Mouse (Mus musculus) kidney, embryonic 14.5 days (tissue): ENCODE data around the gene Zdhhc19. TPM values are rescaled to one million over a fixed set of nuclear protein-coding genes. Genes with fewer than 3 reads are reported as not detected.

ENCODE experiments used
- ATAC-seq: fragments of 200-750 bp; cut with Nextera tagmentation; 2 replicates; pipeline ENCODE4 v1.8.0; 2017; ENCODE audit warnings: moderate number of reproducible peaks, mild to moderate bottlenecking, moderate TSS enrichment, moderate library complexity; ENCODE audit not compliant: low FRiP score, low TSS enrichment
- H3K27ac ChIP-seq: fragments of 300-500 bp; sonication (generic); 2 replicates; pipeline ENCODE4 v1.5.1; 2014; ENCODE audit warnings: low read depth, mild to moderate bottlenecking, low read length, moderate library complexity, mixed read lengths
- H3K27me3 ChIP-seq: fragments of 300-500 bp; sonication (generic); 2 replicates; pipeline ENCODE4 v1.6.1; 2014; ENCODE audit warnings: mild to moderate bottlenecking, low read length; ENCODE audit not compliant: control insufficient read depth, insufficient read depth
- H3K36me3 ChIP-seq: fragments of 300-500 bp; sonication (generic); 2 replicates; pipeline ENCODE4 v1.6.1; 2014; ENCODE audit warnings: low read length, mixed read lengths; ENCODE audit not compliant: control insufficient read depth, insufficient read depth
- H3K4me1 ChIP-seq: fragments of 300-500 bp; sonication (generic); 2 replicates; pipeline ENCODE4 v1.6.1; 2014; ENCODE audit warnings: low read length, mixed read lengths; ENCODE audit not compliant: control insufficient read depth, insufficient read depth
- H3K4me2 ChIP-seq: fragments of 300-500 bp; sonication (generic); replicated peaks from 2 replicates; pipeline ENCODE4 v1.6.1; 2014; ENCODE audit warnings: low read depth, mild to moderate bottlenecking, low read length
- H3K4me3 ChIP-seq: fragments of 300-500 bp; sonication (generic); 2 replicates; pipeline ENCODE4 v1.5.1; 2014; ENCODE audit warnings: mild to moderate bottlenecking, low read length
- H3K9ac ChIP-seq: fragments of 300-500 bp; sonication (generic); 2 replicates; pipeline ENCODE4 v1.6.1; 2014; ENCODE audit warnings: low read depth, mild to moderate bottlenecking, low read length, moderate library complexity
- H3K9me3 ChIP-seq: fragments of 300-500 bp; sonication (generic); 2 replicates; pipeline ENCODE4 v1.6.1; 2016; ENCODE audit warnings: low read length; ENCODE audit not compliant: control insufficient read depth
- WGBS: fragments of 180-500 bp; shearing (Covaris S2); extraction: QIAGEN DNeasy Blood & Tissue Kit; methylation state at CpG from one replicate; pipeline ENCODE4 v1.1.7; 2014; 5-methylcytosine and 5-hydroxymethylcytosine counted together
- polyA plus RNA-seq: library from polyadenylated mRNA; unstranded; fragments of >200 nt; fragmentation: Nextera tagmentation; extraction: Ambion mirVana; gene quantifications from 2 replicates; pipeline ENCODE4 v1.2.1, GENCODE M21; 2014

The Zdhhc19 gene
- polyA plus RNA-seq, 1 experiment from 2014 or later = not detected

GRCm38 (mm10) chr16:32501459-32501858 is 5.4 kb downstream of the Zdhhc19 start:
- H3K4me3 ChIP-seq = no peak overlapping the region
- 44% methylated on average over 7 of the region's 7 CpGs for WGBS

GRCm38 (mm10) chr16:32502621-32503335 is 6.7 kb downstream of the Zdhhc19 start:
- no peak overlapping the region for H3K4me2 ChIP-seq
- no peak overlapping the region for H3K27ac ChIP-seq
- no peak for ATAC-seq
- 83% methylated on average over 12 of the region's 12 CpGs for WGBS
- no peaks in the 10 kb centered on the region for H3K9me3 ChIP-seq
- no peaks in the 10 kb centered on the region for H3K4me1 ChIP-seq
- no peak overlapping the region for H3K4me3 ChIP-seq
- H3K9ac ChIP-seq = no peak overlapping the region
- H3K27me3 ChIP-seq = no peaks in the 10 kb centered on the region
- H3K36me3 ChIP-seq = no peaks in the 10 kb centered on the region

More at GRCm38 (mm10) chr16:32501459-32501858, 5.4 kb downstream of the Zdhhc19 start:
- H3K4me2 ChIP-seq = no peak overlapping the region
- no peak for ATAC-seq
- no peaks in the 10 kb centered on the region for H3K27me3 ChIP-seq
- no peaks in the 10 kb centered on the region for H3K9me3 ChIP-seq
- no peaks in the 10 kb centered on the region for H3K4me1 ChIP-seq
- no peak overlapping the region for H3K9ac ChIP-seq
- no peak overlapping the region for H3K27ac ChIP-seq
- no peaks in the 10 kb centered on the region for H3K36me3 ChIP-seq

DNA sequence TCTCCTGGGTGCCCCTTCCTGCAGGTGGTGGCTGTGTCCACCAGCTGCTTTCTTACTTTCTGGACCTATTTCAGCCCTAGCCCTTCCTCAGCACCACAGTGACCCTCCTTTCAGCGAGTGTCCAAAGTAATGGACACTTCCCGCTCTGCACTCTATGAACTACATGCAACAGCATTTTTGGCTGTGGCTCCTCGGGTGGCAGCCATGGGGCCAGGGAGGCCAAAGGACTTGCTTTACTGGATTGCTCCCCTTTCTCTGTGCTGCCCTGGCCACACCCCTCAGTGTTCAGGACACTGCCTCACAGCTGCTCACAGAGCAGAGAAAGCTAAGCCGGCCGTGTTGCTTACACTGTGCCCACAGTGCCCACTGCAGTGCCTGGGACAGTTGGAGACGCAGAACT is 7.6 kb downstream of the Zdhhc19 start:
- Histone ChIP-seq H3K9me3 (no peaks in the 10 kb centered on the region), H3K4me1 (no peaks in the 10 kb centered on the region), H3K27ac (no peak overlapping the region), H3K4me3 (no peak overlapping the region), H3K36me3 (no peaks in the 10 kb centered on the region), H3K9ac (no peak overlapping the region), H3K27me3 (no peaks in the 10 kb centered on the region), H3K4me2 (no peak overlapping the region)
- WGBS = 51% methylated on average over 6 of the region's 6 CpGs
- peak; percentile 48; the same call in 1 of the 2 replicates for ATAC-seq

DNA sequence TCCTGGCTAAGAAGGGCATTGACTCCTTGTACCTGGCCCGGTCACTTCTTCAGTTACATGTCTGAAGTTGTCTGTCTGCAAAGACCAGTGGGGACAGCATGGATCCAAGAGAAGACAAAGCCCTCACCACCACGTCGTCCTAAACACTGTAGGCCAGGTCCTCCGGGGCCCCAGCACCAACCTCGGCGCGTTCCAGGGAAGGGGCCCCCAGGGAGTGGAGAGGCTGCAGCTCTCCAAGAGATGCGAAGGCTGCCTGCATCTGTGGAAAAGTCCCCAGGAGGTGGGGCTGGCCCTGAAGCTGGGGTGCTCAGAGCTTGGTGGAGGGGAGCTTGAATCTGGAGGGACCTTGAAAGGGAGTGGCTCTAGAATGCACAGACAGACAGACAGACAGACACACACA is 10.2 kb downstream of the Zdhhc19 start:
- no peak overlapping the region for H3K4me3 ChIP-seq
- ATAC-seq = no peak
- WGBS = 82% methylated on average over 8 of the region's 8 CpGs
- H3K4me2 ChIP-seq = no peak overlapping the region
- H3K36me3 ChIP-seq = no peaks in the 10 kb centered on the region
- H3K27me3 ChIP-seq = no peaks in the 10 kb centered on the region
- H3K9ac ChIP-seq = no peak overlapping the region
- H3K27ac ChIP-seq = no peak overlapping the region
- no peaks in the 10 kb centered on the region for H3K4me1 ChIP-seq
- no peaks in the 10 kb centered on the region for H3K9me3 ChIP-seq

- ATAC-seq = no peak
- Histone ChIP-seq H3K9ac (no peak overlapping the region), H3K27ac (no peak overlapping the region), H3K9me3 (no peaks in the 10 kb centered on the region), H3K36me3 (no peaks in the 10 kb centered on the region), H3K27me3 (no peaks in the 10 kb centered on the region), H3K4me1 (no peaks in the 10 kb centered on the region), H3K4me2 (no peak overlapping the region), H3K4me3 (no peak overlapping the region)
- 76% methylated on average over 7 of the region's 7 CpGs for WGBS
Measured at GRCm38 (mm10) chr16:32506868-32507267, 10.8 kb downstream of the Zdhhc19 start.

DNA sequence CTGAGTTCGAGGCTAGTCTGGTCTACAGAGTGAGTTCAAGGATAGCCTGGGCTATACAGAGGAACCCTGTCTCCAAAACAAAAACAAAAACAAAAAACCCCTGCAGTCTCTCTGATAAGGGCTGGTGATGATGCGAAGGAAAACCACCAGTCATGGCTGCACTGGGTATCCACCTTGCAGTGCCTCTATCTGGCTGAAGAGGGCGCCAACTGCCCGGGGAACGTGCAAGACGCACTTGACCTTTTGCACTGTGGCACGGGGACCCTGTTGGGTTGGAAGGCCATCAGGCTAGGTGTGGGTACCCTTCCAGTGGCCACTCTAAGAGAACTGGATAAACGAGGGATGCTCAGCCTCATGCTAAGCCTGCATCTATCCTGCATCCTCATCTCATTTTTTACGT is 11.3 kb downstream of the Zdhhc19 start:
- 25% methylated on average over 9 of the region's 9 CpGs for WGBS

GRCm38 (mm10) chr16:32508035-32508434 is 12.0 kb downstream of the Zdhhc19 start:
- ATAC-seq = no peak
- H3K4me2 ChIP-seq = no peak overlapping the region
- no peak overlapping the region for H3K27ac ChIP-seq
- H3K4me3 ChIP-seq = no peak overlapping the region
- no peaks in the 10 kb centered on the region for H3K36me3 ChIP-seq
- no peaks in the 10 kb centered on the region for H3K4me1 ChIP-seq
- 89% methylated on average over 5 of the region's 5 CpGs for WGBS
- H3K27me3 ChIP-seq = no peaks in the 10 kb centered on the region
- no peak overlapping the region for H3K9ac ChIP-seq
- no peaks in the 10 kb centered on the region for H3K9me3 ChIP-seq

More for the DNA sequence above, 11.3 kb downstream of the Zdhhc19 start:
- no peak overlapping the region for H3K4me2 ChIP-seq
- H3K27ac ChIP-seq = no peak overlapping the region
- no peaks in the 10 kb centered on the region for H3K9me3 ChIP-seq
- H3K4me1 ChIP-seq = no peaks in the 10 kb centered on the region
- H3K27me3 ChIP-seq = no peaks in the 10 kb centered on the region
- H3K9ac ChIP-seq = no peak overlapping the region
- no peak for ATAC-seq
- no peak overlapping the region for H3K4me3 ChIP-seq
- H3K36me3 ChIP-seq = no peaks in the 10 kb centered on the region

- H3K27ac ChIP-seq = no peak overlapping the region
Measured at GRCm38 (mm10) chr16:32508506-32509065, 12.5 kb downstream of the Zdhhc19 start.

More at GRCm38 (mm10) chr16:32508506-32509065, 12.5 kb downstream of the Zdhhc19 start:
- no peaks in the 10 kb centered on the region for H3K4me1 ChIP-seq
- no peak overlapping the region for H3K9ac ChIP-seq
- 48% methylated on average over 3 of the region's 3 CpGs for WGBS
- H3K27me3 ChIP-seq = no peaks in the 10 kb centered on the region
- H3K9me3 ChIP-seq = no peaks in the 10 kb centered on the region
- no peaks in the 10 kb centered on the region for H3K36me3 ChIP-seq
- no peak overlapping the region for H3K4me3 ChIP-seq
- H3K4me2 ChIP-seq = no peak overlapping the region
- ATAC-seq = no peak
